Mouse (Mus musculus) macrophage (primary cell): ENCODE measurements around the gene Cry2. TPM values are rescaled to one million over a fixed set of nuclear protein-coding genes. Genes with fewer than 3 reads are reported as not detected.

Experiments used
- H3K27ac ChIP-seq: fragments of 350-480 bp; formaldehyde crosslinking; 2 replicates; pipeline ENCODE4 v1.9.0; 2021
- H3K36me3 ChIP-seq: fragments of 350-480 bp; formaldehyde crosslinking; 2 replicates; pipeline ENCODE4 v1.9.0; 2021; ENCODE audit errors: inconsistent target
- H3K4me3 ChIP-seq: fragments of 350-480 bp; formaldehyde crosslinking; 2 replicates; pipeline ENCODE4 v1.9.0; 2021; ENCODE audit errors: inconsistent target
- H3K79me2 ChIP-seq: fragments of 350-480 bp; formaldehyde crosslinking; 2 replicates; pipeline ENCODE4 v1.9.0; 2021; ENCODE audit errors: inconsistent target
- WGBS: methylation state at CpG from one replicate; pipeline ENCODE4 v1.1.7; 2026; ENCODE audit warnings: inconsistent platforms; ENCODE audit not compliant: missing documents; 5-methylcytosine and 5-hydroxymethylcytosine counted together
- polyA plus RNA-seq: library from polyadenylated mRNA; stranded (reverse); fragments of 250-400 nt; gene quantifications from 3 replicates; pipeline ENCODE4 v1.2.4, GENCODE M21; 2018; ENCODE audit warnings: inconsistent platforms

Gene Cry2
- polyA plus RNA-seq, 1 experiment from 2014 or later, result 3.0 TPM

DNA sequence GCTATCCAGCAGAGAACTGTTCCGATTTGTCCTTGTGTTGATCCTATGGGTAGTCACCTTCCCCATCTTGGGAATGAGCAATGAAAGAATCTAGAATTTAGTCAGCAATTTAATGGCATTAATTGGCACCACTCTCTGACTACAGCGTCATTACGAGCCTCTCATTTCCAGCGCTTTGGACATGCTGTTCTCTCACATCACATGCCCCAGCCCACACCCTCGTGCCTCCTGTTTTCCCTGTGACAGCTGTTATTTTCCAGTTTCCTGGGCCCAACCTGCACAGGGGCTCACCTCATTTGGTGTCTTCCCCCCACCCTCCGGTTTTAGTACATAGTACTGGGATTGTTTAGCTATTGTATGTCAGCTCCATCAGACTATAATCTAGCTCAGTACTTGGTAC lies 1.2 kb upstream of the Cry2 start:
- H3K4me3 ChIP-seq, result no peak overlapping the region
- peak overlapping the region; percentile 19; the same call in 1 of the 2 replicates for H3K27ac ChIP-seq
- H3K79me2 ChIP-seq, result peaks cover 18% of the 10 kb centered on the region; the same call in 1 of the 2 replicates
- H3K36me3 ChIP-seq, result no peaks in the 10 kb centered on the region
- 63% methylated on average over 6 of the region's 6 CpGs for WGBS

GRCm38 (mm10) chr2:92434375-92434745 lies 517 bp upstream of the Cry2 start:
- 3% methylated on average over 12 of the region's 12 CpGs for WGBS
- Histone ChIP-seq H3K79me2 (peaks cover 25% of the 10 kb centered on the region; the same call in 1 of the 2 replicates), H3K27ac (peak overlapping the region; percentile 19; the same call in 1 of the 2 replicates), H3K36me3 (no peaks in the 10 kb centered on the region), H3K4me3 (peak overlapping the region; percentile 28)

GRCm38 (mm10) chr2:92432299-92433295 lies 1.2 kb downstream of the Cry2 start:
- Histone ChIP-seq H3K4me3 (peak overlapping the region; percentile 71), H3K27ac (no peak overlapping the region), H3K36me3 (no peaks in the 10 kb centered on the region), H3K79me2 (peaks cover 30% of the 10 kb centered on the region; the same call in 1 of the 2 replicates)
- 69% methylated on average over 17 of the region's 17 CpGs for WGBS

- no peak overlapping the region for H3K27ac ChIP-seq
- H3K4me3 ChIP-seq, result no peak overlapping the region
- H3K36me3 ChIP-seq, result no peaks in the 10 kb centered on the region
- peaks cover 30% of the 10 kb centered on the region; the same call in 1 of the 2 replicates for H3K79me2 ChIP-seq
- WGBS, result 85% methylated on average over 11 of the region's 11 CpGs
These were observed 2.1 kb downstream of the Cry2 start for GRCm38 (mm10) chr2:92431611-92432179.

DNA sequence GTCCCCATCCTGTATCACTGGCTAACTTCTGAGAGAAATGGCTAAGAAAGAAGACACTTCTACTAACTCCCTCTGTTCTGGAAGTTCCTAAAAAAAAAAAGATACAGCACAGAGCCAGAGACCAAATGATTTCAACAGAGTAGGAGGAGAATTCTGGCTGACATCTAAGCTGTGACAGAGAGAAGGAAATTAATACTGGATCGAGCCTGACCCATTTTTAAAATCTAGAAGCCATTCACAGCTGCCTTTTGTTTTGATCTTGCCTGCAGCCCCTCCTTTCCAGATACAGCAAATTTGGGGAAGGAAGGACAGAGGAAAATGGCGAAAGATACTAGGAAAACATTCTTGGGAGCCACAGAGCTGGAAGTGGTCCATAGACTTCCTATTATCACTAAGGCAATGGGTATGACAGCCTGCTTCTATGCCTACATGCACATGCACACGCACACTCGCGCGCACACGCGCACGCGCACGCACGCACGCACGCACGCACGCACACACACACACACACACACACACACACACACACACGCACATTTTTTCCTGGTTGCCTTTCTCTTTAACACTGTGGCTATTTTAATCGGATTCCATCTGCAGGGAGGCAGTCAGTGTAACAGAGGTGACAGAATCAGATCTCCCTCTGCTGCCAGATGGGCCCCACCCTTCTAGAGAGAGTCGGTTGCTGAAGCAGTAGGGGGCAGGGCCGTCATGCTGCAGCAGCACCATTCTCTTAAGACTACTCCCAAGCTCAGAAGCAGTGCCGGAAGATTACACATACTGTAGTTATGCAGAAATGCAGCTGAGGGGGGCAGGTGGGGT lies 2.9 kb downstream of the Cry2 start:
- peaks cover 30% of the 10 kb centered on the region; the same call in 1 of the 2 replicates for H3K79me2 ChIP-seq
- H3K36me3 ChIP-seq, result no peaks in the 10 kb centered on the region
- H3K4me3 ChIP-seq, result no peak overlapping the region
- 73% methylated on average over 18 of the region's 21 CpGs for WGBS
- no peak overlapping the region for H3K27ac ChIP-seq

DNA sequence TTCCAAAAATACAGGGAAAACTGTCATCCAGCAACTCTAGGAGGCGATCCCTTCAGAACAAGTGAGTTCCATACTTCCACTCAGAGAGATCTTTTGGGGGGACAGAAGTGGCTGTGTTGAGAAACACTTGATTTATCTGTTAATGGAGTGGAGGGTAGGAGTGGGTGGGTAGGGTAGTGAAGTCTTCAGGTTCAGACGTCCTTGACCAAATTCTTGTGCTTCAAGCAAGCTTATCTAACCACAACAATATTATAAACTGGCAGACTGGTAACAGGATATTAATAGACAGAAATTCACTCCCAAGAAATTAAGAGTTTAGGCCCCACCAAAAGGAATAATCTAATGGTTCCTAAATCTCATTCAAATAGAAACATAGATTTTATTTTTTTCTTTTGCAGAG lies 3.8 kb downstream of the Cry2 start:
- no peak overlapping the region for H3K27ac ChIP-seq
- H3K79me2 ChIP-seq, result peaks cover 30% of the 10 kb centered on the region; the same call in 1 of the 2 replicates
- WGBS, result 88% methylated on average over 2 of the region's 2 CpGs
- no peak overlapping the region for H3K4me3 ChIP-seq
- H3K36me3 ChIP-seq, result no peaks in the 10 kb centered on the region

GRCm38 (mm10) chr2:92427882-92428281 lies 6.0 kb downstream of the Cry2 start:
- no peak overlapping the region for H3K27ac ChIP-seq
- 93% methylated on average over 6 of the region's 6 CpGs for WGBS
- H3K4me3 ChIP-seq, result no peak overlapping the region
- H3K79me2 ChIP-seq, result peaks cover 29% of the 10 kb centered on the region; the same call in 1 of the 2 replicates
- no peaks in the 10 kb centered on the region for H3K36me3 ChIP-seq

GRCm38 (mm10) chr2:92426426-92426825 lies 7.4 kb downstream of the Cry2 start:
- 85% methylated on average over 3 of the region's 3 CpGs for WGBS
- Histone ChIP-seq H3K4me3 (no peak overlapping the region), H3K27ac (no peak overlapping the region), H3K36me3 (no peaks in the 10 kb centered on the region), H3K79me2 (peaks cover 14% of the 10 kb centered on the region; the same call in 1 of the 2 replicates)

DNA sequence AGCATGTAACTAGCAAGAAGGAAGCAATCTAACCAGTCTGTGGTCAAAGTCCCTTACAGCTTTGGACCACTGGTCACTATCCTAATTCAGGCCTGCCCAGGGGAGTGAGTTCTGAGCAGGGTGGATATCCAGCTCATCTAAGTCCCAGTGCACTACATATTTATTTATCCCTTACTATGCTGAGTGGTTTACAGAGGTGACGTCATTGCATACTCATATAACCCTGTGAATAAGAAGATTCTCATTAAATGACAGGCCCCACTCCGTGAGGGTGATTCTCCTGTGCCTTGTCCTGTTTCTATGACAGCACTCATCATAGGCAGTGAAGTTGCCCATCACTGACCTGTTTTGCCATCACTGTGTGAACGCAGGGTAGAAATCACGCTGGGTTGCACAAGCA lies 8.5 kb downstream of the Cry2 start:
- WGBS, result 92% methylated on average over 4 of the region's 4 CpGs
- no peak overlapping the region for H3K27ac ChIP-seq
- no peaks in the 10 kb centered on the region for H3K36me3 ChIP-seq
- peaks cover 12% of the 10 kb centered on the region; the same call in 1 of the 2 replicates for H3K79me2 ChIP-seq
- H3K4me3 ChIP-seq, result no peak overlapping the region

DNA sequence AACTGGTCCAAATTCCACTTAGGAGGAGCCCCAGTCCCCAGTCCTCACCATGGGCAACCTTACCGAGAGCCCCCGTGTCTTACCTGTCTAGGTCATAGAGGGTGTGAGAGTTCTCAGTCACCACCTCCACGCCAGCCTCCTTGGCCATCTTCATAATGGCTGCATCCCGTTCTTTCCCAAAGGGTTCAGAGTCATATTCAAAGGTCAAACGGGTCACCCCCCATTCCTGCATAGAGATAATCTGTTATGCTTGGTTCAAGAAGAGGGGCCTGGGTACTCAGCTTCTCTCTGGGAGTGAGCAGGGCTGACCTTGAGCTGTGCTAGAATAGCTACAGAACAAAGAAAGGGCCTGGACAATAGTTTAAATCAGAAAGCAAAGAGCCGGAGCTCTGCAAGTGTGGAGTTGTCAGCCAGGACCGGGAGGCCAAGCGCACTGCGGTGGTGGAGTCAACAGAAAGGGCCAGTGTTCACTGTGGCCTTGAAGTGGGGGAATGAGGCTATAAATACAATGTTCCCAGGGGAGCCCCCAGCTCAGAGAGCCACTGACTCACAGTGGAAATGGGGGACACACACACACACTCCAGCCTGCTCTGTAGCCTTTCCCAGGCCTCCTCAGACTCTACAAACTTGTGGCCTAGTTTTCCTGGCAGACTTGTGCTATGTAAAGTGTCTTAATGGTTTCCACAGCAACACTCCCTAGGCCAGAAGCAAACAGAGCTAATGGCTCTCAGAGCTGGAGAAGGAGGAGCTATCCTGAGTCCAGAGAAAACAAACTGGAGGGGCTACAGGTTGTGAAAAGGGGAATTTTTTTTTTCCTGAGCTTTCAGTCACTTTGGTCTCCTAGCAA lies 9.2 kb downstream of the Cry2 start:
- Histone ChIP-seq H3K36me3 (no peaks in the 10 kb centered on the region), H3K4me3 (no peak overlapping the region), H3K27ac (no peak overlapping the region), H3K79me2 (peaks cover 9% of the 10 kb centered on the region; the same call in 1 of the 2 replicates)
- WGBS, result 97% methylated on average over 9 of the region's 9 CpGs

- Histone ChIP-seq H3K36me3 (no peaks in the 10 kb centered on the region), H3K79me2 (peaks cover 2% of the 10 kb centered on the region; the same call in 1 of the 2 replicates), H3K27ac (no peak overlapping the region), H3K4me3 (no peak overlapping the region)
- 55% methylated on average over 9 of the region's 9 CpGs for WGBS
These were observed 10.0 kb downstream of the Cry2 start for GRCm38 (mm10) chr2:92423702-92424461.

- Histone ChIP-seq H3K4me3 (no peak overlapping the region), H3K27ac (no peak overlapping the region), H3K79me2 (no peaks in the 10 kb centered on the region), H3K36me3 (no peaks in the 10 kb centered on the region)
- 79% methylated on average over 9 of the region's 9 CpGs for WGBS
These were observed 10.7 kb downstream of the Cry2 start for GRCm38 (mm10) chr2:92423156-92423555.
